Mouse (Mus musculus): ENCODE data around the gene Cenpx.
A peak's percentile ranks its signal among the peaks of the same experiment; 100 is the strongest.
"Not testable (repeated sequence)": the region's sequence is repeated elsewhere in the genome, so short reads cannot be mapped to it uniquely, and the experiment has no call there.

Cenpx gene

DNA sequence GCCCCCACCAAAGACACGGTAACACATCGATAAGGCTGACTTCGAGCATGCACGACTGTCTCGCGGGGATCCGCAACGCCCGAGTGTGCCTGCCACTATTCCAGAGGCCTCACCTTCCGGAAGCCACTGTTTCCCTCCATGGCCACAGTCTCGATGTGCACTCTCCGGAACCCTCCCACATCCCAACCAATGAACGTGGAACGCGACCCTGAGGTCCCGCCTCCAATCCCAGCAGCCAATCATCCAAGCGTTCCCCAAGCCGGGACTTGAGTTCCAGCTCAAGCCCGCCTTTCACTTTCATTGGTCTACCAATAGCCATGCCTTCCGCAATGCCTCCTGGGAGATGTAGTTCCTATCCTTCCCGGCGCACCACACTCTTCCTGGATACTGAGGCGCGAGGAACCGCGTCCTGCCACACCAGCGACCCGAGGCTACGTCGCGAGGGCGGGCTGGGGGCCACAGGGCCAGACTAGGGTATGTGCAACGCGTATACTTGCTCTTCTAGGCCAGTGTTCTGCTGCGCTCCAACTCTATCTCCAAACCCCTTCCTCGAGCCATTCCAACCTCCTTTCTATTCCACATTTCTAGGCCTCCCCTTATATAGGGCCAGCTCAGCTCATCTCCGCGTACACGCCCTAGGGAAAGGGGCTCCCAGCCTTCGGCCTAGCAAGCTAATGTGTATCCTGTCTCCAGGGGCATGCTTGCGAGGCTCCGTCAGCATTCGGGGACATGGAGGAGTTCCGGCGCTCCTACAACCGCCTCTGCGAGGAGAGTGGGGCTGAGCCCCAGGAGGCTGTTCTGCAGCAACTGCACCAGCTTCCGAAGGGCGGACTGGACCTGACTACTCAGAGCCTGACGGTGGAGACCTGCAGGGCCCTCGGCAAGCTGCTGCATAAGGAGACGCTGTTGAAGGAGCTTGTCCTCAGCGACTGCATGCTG lies at the start of gene Cenpx, which contains the start of gene Lrrc45:
Gene Cenpx (minus strand): TSS at position 159 of the 939 bp plus-strand sequence.
Gene Lrrc45 (plus strand): TSS at position 346 of the 939 bp plus-strand sequence.
- DNase-seq, result peak; percentile 97 to 99

DNA sequence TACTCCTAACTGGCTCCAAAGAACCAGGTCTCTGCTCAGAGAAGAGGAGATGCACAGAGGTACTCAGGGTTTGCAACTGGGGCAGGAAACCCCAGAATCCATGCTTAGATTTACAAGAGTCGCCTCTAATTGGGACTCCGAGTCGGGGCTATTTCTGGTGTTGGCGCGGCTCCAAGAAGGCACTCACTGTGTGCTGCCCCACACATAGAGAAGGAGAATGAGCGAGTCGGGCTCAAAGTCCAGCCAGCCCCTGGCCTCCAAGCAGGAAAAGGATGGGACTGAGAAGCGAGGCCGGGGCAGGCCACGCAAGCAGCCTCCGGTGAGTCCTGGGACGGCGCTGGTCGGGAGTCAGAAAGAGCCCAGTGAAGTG lies 49.1 kb upstream of the Cenpx start, which contains the start of gene Hmga1b:
Gene Hmga1b (plus strand): TSS at position 123 of the 370 bp plus-strand sequence.
- not testable (repeated sequence) for DNase-seq

DNA sequence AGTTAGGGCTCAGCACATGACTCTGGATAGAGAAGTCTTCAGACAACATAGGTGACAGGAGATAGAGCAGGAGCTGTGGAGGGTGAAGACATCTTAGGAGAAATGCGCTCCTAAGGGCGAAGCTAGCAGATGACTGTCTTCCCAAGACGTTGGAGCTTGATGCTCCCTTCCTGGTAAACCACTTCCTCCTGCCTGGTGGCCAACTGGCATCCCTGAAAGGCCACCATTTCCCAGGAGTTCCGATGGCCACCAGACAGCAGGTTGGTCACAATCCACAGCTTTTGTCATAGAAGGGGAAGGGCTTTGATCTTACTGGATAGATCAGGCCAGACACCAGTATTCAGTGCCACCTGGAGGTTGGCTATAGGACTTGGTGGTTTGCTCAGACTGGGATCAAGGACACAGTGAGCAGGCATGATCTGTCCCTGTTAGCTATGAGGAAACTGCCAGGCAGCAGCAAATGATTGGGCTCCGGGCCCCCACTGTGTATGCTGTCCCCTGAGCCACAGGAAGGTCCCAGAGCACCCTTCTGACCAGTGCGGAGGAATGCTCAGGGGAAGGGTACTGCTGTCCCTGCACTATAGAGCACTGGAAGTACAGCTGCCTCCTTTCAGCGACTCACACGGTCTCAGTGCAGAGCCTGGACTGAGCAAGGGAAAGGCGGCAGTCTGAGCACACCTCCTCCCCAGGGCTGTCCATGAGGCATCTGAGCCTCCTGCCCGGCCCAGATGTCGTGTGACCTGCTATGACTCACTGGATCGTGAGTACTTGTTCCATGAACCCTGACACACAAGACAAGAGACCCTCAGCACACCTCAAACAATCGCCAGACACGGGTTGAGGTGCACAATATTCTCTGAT lies 48.5 kb upstream of the Cenpx start:
- no peak for DNase-seq

DNA sequence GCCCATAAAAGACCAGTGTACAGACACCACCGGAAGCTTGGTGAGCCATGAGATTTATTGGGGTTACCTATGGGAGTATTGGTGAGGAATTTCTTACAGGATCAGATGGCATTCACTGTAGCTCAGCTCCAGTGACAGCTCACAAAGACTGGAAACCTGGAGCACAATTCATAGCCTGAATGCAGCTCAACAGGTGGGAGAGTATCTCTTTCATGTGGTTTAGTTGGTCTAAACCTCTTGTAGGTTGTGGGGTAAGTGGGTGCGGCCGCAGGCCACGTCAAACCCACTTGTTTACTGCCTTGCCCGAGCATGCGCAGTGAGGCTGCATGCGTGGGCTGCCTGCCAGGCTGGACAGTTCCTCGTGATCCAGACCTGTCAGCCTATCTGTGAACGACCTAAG lies 46.7 kb upstream of the Cenpx start:
- DNase-seq, result no peak

DNA sequence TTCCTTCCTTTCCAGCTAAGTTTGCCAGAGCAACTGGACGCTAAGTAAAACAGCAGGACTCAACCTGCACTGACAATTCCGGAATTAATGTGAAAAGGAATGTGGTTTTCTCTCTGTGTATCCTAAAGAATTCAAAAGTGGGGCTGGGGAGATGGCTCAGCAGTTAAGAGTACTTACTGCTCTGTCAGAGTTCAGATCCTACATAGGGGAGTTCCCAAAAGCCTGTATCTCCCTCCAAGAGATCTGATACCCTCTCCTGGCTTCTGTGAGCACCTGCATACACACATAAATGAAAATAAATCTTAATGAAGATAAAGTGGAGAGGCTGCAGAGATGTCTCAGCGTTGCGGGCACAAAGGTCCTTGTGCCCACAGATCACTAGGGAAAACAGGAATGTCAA lies 38.1 kb upstream of the Cenpx start:
- no peak for DNase-seq

DNA sequence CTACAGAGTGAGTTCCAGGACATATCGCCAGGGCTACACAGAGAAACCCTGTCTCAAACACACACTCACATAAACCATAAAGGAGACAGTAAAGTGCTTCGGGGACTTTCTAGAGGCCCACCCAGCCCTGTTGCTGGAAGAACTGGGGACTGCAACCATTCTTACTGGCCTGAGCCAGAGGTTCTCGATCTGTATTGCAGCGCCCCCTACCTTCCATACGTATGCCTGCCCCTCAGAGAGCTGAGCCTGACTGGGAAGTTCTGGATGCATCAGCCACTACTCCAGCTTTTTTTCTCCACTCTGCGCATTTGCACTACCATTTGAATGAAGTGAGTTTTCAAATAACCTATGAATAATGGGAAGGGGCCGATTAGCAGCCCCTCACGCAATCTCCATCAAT lies 35.9 kb upstream of the Cenpx start:
- DNase-seq, result no peak

DNA sequence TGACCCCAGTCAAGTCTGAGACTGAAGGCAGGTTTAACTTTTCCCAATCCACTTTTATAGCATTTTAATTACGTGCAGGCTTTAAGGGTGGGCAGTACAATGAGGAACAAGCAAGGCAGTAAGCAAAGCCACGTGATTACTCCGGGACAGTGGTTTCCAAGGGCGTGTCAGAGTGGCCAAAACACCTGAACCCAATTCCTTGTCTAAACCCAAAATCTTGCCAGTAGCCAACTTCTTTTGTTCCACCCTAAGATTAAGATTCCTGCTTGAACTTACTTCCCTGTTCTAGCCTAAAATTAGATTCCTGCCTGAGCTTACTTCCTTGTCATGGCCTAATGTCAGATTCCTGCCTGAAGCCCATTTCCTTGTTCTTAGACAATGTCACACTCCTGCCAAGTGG lies 34.4 kb upstream of the Cenpx start:
- DNase-seq, result no peak

DNA sequence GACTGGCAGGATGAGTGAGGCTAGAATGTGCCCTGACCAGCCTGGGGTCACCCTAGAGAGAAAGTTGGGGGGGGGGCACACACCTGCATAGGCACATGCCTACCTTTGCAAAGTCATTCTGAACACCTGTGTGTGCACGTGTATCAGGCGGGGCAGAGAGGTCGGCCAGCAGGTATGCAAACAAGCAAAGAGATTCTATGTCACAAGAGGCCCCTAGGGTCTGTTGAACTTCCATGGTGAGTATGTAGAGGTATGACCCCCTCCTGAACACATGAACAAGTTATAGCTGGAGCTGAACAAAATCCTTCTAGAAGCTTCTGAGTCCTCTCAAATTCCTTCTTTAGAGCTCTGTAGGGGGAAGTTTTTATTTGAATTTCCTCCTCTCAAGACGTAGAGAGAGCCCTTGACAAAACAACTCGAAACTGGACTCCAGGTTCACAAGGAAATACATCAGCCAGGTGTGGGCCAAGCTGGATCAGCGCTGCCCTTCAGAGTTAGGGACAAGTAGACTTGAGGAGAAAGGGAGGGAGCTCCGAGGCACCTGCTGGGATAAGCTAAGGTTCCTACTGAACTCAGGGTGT lies 30.7 kb upstream of the Cenpx start:
- DNase-seq, result no peak

DNA sequence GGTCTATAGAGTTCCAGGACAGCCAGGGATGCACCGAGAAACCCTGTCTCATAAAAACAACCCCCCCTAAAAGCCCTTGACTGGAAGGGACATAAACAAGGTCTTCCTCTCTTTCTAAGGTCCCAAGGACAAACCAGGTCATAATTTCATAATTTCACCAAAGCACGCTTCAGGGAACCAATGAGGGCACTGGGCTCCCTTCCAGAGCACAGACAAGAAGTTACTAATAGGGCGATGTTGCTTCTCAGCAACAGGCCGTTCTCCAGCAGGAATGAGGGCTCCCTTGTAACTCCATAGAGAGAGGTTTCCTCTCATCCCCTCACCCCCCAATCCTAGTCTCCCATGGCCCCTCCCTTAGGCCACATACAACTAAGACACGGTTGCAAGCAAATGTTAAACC lies 27.4 kb upstream of the Cenpx start:
- no peak for DNase-seq

DNA sequence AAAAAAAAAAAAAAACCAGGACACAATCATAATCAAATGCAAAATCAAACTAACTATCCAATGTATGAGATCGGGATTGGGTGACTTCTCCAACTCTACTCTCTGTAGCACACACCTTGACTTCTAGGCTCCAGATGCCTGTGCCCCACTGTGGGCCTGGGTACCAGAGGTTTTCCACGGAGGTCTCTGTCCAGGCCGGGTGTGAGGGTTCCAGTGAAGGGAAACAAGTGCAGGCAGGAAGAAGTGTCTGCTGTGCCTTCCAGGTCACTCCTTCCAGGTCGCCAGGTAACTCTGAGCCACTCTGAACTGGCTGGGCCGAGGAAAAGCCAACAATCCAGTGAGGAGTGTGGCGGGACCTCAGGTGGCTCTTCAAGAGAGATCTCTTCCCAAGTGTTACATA lies 22.9 kb upstream of the Cenpx start:
- DNase-seq, result no peak

DNA sequence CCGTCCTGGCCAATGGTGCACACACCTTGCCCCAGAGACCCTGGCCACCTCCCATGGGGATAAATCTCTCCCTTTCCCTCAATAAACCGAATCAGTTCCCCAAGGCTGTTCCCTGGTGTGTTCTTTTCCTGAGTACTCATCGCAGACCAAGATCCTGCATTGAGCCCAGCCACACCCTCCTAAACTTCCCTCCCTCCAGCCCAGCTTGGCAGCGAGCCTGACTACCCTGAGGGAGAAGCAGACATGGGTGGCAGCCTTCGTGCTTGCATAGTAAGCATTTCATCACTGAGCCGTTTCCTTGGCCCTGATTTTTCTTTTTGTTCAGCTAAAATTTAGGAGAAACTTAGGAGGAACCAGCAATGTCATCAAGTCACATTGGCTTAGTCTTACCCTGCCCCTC lies 20.0 kb upstream of the Cenpx start:
- DNase-seq, result no peak

DNA sequence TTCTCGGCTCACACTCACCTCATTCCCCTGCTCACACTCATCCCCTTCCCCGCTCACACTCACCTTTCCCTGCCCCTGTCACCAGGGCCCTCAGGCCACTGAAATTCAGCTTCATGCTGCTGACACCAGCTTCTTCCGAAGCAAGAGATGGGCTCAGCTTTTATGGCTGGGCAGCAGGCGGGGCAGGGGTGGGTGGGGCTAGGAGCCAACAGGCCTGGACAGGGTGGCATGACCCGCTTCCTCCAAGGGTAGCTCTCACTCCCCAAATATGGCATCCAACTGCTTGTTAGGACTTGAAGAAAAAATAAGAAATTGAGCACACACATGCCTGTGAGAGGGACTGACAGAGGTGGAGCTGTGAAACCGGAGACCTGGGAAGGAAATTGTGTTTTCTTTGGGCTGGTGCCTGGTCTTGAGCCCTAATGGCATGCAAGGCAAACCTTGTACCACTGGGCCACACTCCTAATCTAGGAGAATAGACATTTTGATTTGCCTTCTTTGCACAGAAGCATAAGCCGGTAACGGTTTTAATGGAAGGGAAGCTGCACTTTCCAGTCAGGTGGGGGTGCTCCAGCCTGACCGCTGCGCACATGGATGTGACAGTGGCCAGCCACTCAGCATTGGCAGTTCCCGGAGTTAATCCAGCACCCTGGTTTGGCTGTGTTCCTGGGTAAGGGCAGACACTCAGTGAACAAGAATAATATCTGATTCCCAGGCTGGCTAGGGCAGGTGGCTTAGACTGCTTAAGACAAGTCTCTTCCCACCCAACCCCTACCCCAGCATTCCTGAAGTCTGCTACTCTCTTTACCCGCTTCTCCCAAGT lies 18.5 kb upstream of the Cenpx start, which contains the start of gene Cbr2:
Gene Cbr2 (minus strand): TSS at position 257 of the 823 bp plus-strand sequence.
- DNase-seq, result no peak

DNA sequence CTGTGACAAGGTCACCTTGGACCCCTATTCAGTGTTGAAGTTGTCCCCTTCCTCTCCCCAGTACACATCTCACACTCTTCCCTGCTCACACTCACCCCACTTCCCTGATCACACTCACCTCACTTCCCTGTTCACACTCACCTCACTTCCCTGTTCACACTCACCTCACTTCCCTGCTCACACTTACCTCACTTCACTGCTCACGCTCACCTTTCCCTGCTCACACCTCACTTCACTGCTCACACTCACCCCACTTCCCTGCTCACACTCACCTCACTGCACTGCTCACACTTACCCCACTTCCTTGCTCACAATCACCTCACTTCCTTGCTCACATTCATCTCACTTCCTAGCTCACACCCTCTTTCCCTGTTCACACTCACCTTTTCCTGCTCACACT lies 17.9 kb upstream of the Cenpx start:
- DNase-seq, result no peak

DNA sequence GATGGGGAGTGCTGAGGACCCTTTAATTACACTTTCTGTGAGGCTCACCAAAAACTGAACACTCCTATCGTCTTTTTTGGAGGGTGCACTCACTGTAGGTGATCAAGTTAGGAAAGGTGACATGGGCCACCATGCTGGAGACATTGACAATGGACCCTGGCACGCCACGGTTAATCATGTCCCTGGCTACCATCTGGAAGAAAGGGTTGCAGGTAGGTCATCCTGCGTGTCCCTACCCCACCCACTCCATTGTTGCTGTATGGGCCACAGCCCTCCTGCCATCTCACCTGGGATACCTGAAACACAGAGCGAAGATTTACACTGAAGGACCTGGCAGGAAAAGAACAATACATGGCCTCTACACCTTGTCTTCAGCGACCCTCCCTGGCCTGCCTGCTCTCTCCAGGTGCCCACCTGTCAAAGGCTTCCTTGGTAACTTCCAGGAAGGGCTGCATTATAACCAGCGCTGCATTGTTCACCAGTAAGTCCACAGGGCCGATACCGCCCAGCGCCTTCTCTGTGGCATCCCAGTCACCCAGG lies 16.9 kb upstream of the Cenpx start:
- DNase-seq, result no peak

DNA sequence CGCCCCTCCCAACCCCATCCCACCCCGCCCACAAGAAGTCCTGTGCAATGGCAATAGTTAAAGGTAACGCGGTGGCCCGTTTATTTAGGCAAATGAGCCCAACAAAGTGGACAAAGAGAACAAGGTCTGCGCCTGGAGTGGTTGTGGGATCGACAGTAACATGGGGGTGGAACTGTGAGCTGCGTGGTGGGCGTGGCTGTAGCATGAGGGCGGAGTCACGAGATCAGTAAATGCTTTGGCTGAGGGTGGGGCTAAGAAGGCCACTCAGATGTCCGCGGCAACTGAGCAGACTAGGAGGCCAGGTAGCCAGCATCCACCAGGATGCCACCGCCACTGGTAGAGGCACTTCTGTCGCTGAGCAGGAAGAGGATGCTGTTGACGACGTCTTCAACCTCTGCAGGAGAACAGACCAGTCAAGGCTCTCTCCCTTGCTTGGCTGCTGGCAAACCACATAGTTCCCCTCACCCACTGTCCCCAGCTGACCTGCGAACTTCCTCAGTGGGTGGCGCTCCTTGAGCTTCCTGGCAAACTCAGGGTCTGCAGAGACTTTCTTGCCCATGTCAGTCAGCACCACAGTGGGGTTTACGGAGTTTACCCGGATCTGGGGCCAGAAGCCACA lies 16.0 kb upstream of the Cenpx start:
- not testable (repeated sequence) for DNase-seq

DNA sequence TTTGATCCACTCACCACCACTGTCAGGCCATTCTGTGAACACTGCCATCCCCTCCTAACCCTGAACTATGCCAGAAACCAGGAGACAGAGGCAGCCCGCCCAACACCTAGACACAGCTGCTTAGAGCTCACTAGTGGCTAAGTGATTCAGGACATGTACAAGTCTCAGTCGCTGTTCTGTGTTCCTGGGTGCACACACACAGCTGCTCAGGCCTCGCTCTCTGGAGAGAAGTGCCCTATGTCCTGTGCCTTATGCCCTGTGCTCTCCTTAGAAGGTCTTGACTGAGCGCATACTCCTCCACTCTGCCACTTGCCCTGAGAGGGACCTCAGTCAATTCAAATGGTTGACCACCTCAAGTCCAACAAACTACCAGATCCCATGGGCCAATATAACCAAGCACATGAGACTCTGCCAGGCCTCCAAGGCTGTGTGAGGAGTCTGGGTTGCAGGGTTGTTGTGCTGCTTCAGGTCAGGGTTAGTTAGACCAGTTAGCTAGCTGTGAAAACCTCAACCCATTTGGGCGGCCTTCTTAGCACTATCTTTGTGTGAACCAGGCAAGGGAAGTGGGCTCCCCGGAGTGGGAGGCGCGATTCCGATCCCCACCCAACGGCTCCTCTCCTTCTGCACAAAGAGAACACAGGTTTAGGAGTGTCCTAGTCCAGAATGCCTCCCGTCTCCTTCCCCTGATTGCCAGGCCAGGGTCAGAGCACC lies 15.1 kb upstream of the Cenpx start:
- no peak for DNase-seq

DNA sequence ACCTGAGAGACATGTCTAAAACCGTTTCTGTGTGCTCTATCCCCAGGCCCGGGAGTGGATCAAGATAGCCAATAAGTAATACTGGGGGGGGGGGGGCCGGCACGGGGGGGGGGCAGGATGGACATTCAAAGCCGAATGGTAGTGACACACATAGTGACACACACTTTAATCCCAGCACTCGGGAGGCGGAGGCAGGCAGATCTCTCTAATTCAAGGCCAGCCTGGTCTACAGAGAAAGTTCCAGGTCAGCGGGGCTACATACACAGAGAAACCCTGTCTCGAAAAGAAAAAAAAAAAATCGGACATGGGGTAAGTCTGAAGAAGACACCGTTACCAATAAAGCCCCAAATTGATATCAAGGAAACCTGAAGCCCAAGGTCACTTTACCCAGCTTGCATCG lies 14.0 kb upstream of the Cenpx start:
- DNase-seq, result no peak

DNA sequence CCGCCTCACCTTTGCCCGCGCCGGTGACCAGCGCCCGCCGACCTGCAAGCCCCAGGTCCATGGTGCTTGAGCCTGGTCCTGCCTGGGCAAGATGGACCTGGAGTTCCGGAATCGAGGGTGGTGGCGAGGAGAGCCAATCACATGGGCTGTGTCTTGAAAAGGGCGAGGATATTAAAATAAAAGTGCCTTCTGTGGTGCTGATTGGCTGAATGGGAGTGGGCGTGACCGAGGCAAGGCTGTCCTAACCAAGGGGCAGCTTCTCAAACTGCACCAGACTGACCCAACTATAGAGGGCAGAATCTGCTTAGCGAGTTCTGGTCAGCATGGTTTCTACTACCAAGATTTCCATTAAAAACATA lies 13.6 kb upstream of the Cenpx start, which contains the start of gene Dcxr:
Gene Dcxr (minus strand): TSS at position 113 of the 359 bp plus-strand sequence.
- DNase-seq, result peak in 1 of 2 experiments; percentile 42

DNA sequence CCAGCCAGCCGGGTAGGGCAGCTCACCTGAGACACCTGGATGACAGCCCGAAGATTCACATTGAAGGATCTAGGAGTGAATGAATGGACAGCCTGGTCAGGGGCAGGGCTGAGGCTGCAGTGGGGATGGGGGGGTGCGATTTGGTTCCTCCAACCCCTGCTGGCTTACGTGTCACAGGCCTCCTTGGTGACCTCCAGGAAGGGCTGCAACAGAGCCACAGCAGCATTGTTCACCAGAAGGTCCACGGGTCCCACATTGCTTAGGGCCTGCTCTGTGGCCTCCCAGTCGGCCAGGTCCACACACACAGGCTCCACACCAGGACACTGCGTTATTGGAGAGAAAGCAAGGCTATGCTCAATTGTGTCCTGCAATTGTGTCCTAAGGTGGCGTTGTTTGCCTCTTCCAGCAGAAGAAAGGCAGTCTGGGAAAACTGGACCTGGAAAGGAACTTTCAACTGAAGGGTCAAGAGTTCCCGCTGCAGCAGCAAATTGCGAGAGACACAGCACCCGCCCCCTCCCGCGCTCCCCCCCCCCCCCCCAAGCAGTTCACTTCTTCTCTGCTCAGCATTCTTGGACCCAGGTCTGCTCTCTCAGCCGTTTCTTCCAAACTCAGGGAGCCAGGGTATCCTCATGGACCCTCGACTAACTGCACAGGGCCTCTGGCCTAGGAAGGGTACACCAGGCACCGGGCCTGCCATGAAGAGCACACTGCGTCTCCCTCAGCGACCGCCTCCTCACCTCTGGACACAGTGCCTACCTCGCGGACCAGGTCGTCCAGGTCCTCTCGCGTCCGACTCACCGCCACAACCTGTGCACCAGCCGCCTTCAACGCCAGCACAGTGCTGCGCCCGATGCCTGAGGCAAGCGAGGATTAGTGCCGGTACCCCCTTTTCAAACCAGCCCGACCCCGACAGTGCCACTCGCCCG lies 13.0 kb upstream of the Cenpx start:
- DNase-seq, result no peak

DNA sequence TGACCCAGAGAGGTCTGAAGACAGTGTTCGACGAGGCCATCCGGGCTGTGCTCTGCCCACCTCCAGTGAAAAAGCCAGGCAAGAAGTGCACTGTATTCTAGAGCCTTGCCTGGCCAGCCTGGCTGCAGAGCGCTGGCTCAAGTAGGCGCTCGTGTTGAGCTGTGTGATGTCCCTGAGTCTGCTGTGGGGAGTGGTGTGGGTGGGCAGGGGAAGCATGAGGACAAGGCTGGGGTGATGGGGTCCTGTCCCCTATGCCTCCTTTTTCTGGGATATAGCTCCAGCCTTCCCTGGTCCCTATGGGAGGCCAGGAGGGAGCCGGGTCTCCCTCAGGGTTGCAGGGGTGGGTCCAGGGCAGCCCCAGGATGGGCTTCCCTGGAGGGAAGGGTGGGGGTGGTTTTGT lies 10.0 kb upstream of the Cenpx start:
- DNase-seq, result no peak

Measured in thymus, adult 18-20 months (tissue).